Mouse (Mus musculus) heart, postnatal 25 days (tissue): ENCODE measurements around the gene Ruvbl2. TPM values are rescaled to one million over a fixed set of nuclear protein-coding genes. Genes with fewer than 3 reads are reported as not detected.

ENCODE experiments used
- DNase-seq: peaks from one replicate; pipeline ENCODE4 v3.0.0; 2022; ENCODE audit warnings: low spot score
- intact Hi-C: fragments of 180-260 bp; cut with DNase I; formaldehyde crosslinking; loops from one replicate; pipeline ENCODE4 v1.15.1; 2025
- total RNA-seq, 2 experiments: library from RNA; stranded (reverse); gene quantifications; 2 replicates each; pipeline ENCODE4 v1.2.3; 2021

Ruvbl2 gene
- total RNA-seq, 2 experiments from 2014 or later, result 28.5 to 29.3 TPM

DNA sequence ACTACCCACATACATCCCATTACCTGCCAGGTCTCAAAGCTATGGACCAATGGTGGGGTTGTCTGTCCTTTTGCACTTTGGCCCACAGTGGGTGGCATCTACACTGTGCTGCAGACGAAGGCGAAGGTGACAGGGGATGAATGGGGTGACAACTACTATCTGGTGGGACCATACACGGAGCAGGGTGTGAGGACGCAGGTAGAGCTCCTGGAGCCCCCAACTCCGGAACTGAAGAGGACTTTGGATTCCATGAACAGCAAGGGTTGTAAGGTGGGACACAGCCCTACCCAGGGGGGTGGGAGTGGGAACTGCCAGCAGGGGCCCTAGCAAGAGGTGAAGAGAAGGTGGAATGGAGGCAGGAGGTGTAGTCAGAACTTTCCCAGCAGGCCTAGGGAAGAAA lies 1.5 kb downstream of the Ruvbl2 start:
- intact Hi-C loops, result no loop called here
- no peak for DNase-seq

GRCm38 (mm10) chr7:45435038-45435437 lies 2.9 kb downstream of the Ruvbl2 start:
- intact Hi-C loops, result loop anchor here (2.0 kb wide), 1 partner anchor 28 kb away; no protein-coding TSS in a partner anchor

GRCm38 (mm10) chr7:45434203-45435015 lies 3.5 kb downstream of the Ruvbl2 start, which contains the start of gene Gys1:
Gene Gys1 (plus strand): TSS chr7:45434844.
- intact Hi-C loops, result loop anchor here (2.0 to 5.0 kb wide), 2 partner anchors 28 to 37 kb away; partner anchors contain the start of gene Snrnp70
- DNase-seq, result peak; percentile 100

More at GRCm38 (mm10) chr7:45435038-45435437, 2.9 kb downstream of the Ruvbl2 start:
- DNase-seq, result no peak

GRCm38 (mm10) chr7:45433835-45434202 lies 4.1 kb downstream of the Ruvbl2 start:
- no peak for DNase-seq
- intact Hi-C loops, result loop anchor here (2.0 to 5.0 kb wide), 2 partner anchors 27 to 37 kb away; partner anchors contain the start of gene Snrnp70

DNA sequence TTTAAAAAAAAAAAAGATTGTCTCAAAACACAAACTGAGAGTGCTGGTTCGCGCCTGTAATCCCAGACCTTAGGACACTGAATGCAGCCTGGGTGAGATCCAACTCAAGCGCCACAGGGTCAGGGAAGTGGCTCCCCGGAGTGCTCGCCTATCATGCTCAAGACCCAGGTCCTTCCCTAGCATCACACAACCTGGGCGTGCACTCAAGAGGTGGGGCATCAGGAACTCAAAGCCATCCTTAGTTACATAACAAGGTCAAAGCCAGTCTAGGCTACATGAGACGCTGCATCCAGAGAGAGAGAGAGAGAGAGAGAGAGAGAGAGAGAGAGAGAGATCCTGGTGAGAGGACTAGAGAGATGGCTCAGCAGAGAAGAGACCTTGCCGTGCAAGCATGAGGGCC lies 11.3 kb downstream of the Ruvbl2 start:
- intact Hi-C loops, result no loop called here
- no peak for DNase-seq

GRCm38 (mm10) chr7:45421194-45421593 lies 16.7 kb downstream of the Ruvbl2 start:
- intact Hi-C loops, result no loop called here

GRCm38 (mm10) chr7:45420615-45420919 lies 17.3 kb downstream of the Ruvbl2 start, which contains the start of gene Lhb:
Gene Lhb (plus strand): TSS chr7:45420820.
- intact Hi-C loops, result no loop called here
- no peak for DNase-seq

More at GRCm38 (mm10) chr7:45421194-45421593, 16.7 kb downstream of the Ruvbl2 start:
- no peak for DNase-seq

DNA sequence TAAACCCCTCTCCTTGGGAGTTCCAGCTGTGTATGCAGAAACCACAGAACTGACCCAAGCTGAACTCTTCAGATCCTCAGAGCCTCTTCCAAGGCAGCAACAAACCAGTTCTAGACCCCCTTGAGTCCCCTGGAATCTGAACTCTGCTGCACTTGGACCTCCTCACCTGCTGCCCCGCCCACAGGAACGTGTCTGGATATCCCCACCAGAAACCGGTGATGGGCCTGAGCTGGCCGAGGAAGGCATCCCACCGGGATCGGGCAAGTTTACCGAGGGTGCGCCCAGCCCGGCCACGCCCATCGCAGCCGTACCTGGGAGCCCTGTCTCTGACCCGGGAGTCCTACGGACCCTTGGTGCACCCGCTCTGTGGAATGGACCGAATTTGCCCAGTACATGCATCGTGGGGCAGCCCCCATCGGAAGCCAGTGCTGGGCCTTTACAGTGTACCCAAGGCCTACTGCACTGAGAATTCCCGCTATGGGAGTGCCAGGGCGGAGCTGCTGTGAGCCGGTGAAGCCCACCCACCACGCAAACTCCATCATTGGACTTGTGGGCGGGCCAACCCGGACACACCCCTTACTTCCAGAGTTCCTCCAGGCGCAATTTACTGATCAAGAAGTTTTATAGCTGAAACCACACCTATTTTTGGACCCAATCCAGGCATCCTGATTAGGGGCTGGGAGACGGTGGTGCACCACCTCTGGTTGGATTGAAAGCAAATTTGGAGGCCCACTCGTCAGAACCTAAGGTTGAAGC lies 17.9 kb downstream of the Ruvbl2 start:
- DNase-seq, result no peak
- intact Hi-C loops, result no loop called here

DNA sequence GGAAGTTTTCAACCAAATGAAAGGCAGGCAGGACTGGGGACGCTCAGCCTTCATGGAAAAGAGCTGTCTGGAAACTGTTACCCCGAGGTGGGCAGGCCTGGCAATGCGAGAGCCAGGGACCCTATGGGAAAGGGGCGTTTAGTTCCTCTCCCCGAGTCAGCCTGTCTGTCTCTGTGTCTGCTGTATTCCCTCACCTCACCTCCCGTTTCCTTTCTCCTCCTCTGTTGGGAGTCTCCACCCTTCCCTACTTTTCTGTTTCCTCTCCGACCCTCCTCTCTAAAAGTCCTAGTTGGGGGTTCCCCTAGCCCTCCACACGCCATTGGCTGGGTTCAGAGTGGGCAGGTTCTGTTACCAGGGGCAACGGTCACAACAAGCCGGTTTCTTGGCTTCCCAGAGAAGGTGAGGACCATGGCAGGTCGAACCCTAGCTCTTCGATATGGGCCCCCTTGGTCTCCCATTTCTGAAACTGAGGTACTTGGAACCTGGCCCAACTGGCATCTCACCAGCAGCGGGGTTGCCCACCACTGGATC lies 19.9 kb downstream of the Ruvbl2 start:
- no peak for DNase-seq
- intact Hi-C loops, result no loop called here

DNA sequence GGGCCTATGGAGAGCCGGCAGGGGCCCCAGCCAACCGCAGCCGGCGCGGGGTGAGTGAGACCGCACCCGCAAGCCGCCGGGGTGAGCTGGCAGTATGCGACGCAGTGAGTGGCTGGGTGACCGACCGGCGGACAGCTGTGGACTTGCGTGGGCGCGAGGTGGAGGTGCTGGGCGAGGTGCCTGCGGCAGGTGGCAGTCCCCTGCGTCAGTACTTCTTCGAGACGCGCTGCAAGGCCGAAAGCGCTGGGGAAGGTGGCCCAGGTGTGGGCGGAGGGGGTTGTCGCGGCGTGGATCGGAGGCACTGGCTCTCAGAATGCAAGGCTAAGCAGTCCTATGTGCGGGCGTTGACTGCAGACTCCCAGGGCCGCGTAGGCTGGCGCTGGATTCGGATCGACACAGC lies 22.3 kb downstream of the Ruvbl2 start:
- intact Hi-C loops, result no loop called here
- no peak for DNase-seq

GRCm38 (mm10) chr7:45414740-45415224 lies 23.1 kb downstream of the Ruvbl2 start:
- DNase-seq, result no peak
- intact Hi-C loops, result no loop called here

GRCm38 (mm10) chr7:45413864-45414739 lies 23.8 kb downstream of the Ruvbl2 start:
- intact Hi-C loops, result no loop called here
- no peak for DNase-seq

DNA sequence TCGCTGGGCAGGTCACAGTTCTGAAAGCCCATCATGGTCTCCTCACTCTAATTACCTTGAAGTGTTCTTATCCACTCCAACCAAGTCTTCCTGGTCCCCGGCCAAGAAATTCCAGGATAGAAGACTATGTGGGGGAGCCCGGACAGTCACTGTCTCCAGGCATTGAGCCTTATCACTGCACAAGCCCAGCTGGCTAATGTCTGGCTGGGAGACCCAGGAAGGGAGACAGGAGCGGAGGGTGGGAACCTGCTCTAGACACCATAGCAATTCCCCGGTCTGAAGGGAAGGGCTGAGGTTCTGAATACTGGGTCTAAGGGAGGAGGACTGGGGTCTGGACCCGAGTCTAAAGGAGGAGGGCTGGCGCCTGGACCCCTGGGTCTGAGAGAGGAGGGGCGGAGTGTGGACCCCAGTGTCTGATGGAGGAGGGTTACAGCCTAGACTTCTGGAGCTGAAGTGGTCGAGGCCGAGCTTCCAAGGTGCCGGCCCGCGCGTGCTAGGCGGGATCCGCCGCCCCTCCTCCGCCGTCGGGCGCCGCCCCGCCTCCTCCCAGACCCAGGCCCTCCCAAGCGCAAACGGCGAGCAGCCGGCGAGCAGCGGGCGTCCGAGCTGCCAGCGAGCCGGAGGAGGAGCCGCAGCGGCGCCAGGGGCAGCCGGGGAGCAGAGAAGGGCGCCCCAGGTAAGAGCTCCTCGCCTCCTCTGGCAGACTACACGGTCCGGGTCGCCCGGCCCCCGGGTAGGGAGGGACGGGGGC lies 24.6 kb downstream of the Ruvbl2 start, which contains the start of gene Ntf5:
TSS of gene Ntf5 (plus strand) at position 583 of the 751 bp plus-strand sequence.
- intact Hi-C loops, result no loop called here
- DNase-seq, result no peak

DNA sequence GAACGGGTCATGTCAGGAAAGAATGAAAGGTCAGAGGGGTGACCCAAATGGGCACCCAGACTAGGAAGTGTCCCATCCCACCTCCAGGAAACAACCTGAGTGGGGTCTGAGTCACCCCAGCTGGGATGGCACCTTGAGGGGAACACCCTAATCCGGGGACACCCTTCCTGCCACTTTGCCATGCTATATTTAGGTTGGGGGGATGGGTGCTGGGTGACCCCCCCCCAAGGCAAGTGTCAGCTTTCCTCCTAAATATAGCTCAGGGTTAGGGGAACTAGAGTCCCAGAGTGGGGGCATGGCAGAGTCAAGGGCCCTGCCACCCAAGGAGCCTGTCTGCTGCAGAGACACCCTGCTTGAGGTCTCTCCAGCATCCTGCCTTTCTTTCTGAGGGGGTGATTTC lies 25.5 kb downstream of the Ruvbl2 start:
- no peak for DNase-seq
- intact Hi-C loops, result no loop called here

DNA sequence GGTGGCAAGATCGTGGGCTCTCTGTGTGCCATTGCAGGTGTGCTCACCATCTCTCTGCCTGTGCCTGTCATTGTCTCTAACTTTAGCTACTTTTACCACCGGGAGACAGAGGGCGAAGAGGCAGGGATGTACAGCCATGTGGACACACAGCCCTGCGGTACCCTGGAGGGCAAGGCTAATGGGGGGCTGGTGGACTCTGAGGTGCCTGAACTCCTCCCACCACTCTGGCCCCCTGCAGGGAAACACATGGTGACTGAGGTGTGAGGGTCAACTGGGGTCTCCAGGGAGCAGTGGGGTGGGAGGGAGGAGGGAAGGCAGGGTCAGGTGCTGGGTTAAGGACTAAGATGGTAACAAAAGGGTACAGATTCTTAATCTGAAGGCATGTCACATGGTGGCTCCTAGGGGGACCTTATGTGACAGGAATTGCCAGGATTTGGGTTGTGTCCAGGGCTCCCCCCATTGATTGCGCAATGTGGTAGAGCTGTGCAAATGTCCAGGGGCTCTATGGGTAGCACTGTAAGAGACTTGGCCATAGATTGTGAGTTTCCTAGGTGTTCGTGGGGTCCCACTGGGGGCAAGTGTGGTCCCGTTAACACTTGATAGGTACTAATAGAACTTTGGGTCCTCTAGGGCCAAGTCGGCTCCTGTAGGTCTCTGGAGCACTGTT lies 28.3 kb downstream of the Ruvbl2 start:
- intact Hi-C loops, result no loop called here
- DNase-seq, result no peak

- DNase-seq, result no peak
- intact Hi-C loops, result no loop called here
Observed at GRCm38 (mm10) chr7:45408949-45409348, 28.9 kb downstream of the Ruvbl2 start.

DNA sequence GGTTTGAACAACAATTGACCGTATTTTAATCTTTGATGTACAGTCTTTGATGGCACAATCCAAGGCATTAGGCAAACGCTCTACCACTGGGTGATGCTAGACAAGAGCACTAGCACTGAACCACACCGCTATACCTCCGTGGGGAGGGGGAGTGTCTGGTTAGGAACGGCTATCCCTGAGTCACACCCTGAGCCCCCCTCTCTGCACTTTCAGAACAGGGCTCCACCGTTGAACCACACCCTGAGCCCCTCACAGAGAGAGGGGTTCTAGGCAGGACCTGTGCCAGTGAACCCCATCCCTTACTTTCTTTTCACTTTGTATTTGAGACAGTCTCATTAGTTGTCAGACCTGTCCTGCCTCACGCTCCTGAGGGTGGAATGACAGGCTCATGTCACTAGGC lies 29.5 kb downstream of the Ruvbl2 start:
- no peak for DNase-seq
- intact Hi-C loops, result no loop called here

GRCm38 (mm10) chr7:45407836-45408235 lies 30.1 kb downstream of the Ruvbl2 start:
- intact Hi-C loops, result loop anchor here (2.0 kb wide), 1 partner anchor 27 kb away; the partner anchor contains the start of gene Gys1
- no peak for DNase-seq
